ENCODE assay signal across 9 mouse cellular contexts in the genomic region with DNA sequence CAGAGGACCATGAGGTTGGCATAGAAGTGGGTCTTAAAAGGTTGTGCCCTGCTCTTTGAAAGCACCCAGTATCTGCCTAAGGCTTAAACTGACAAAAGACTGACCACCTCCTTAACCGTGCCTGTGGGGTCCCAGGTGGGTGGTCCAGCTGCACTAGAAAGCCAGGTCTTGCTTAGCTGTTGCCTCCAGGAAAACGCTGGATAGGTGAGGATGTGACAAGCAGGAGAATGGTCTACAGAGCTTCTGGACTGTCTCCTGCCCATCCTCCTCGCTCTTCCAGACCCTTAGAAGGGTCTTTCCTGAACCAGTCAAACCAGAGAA. TPM values are rescaled to one million over a fixed set of nuclear protein-coding genes. Genes with fewer than 3 reads are reported as not detected.
DNase-seq lines count a peak whose midpoint lies in the region; ATAC-seq and TF ChIP-seq lines count a peak whose summit lies in the region.
"Had no signal": no experiment of that assay in that cellular context is flagged by ENCODE, and none has a peak within 500 bp of the region (broad histone marks: within the 10 kb centered on the region; RNA-seq: fewer than 3 reads in every experiment).

No protein-coding gene starts in this region.

- 39% methylated on average over 3 of the region's 3 CpGs for WGBS in liver, embryonic 11.5 days
- 27% methylated on average over 3 of the region's 3 CpGs for WGBS in limb, embryonic 11.5 days
- 23% methylated on average over 3 of the region's 3 CpGs for WGBS in neural tube, embryonic 15.5 days

- H3K36me3 ChIP-seq in liver, embryonic 11.5 days (ENCODE audit: control insufficient read depth, insufficient read depth, low read length), result peaks cover 8% of the 10 kb centered on the region
- no peaks in the 10 kb centered on the region; the same call in 1 of the 2 replicates for H3K36me3 ChIP-seq in limb, embryonic 11.5 days (ENCODE audit: control insufficient read depth, insufficient read depth, low read length)
- peaks cover 2% of the 10 kb centered on the region for H3K36me3 ChIP-seq in neural tube, embryonic 15.5 days

- H3K4me3 ChIP-seq in liver, embryonic 11.5 days (ENCODE audit: low read depth, low read length), result peak overlapping the region; percentile 76
- H3K4me3 ChIP-seq in embryonic fibroblast, embryonic 13.5 days (ENCODE audit: insufficient read depth, low read length), result peak overlapping the region; percentile 59
- peak overlapping the region; percentile 62 for H3K4me3 ChIP-seq in limb, embryonic 11.5 days (ENCODE audit: low read depth, low read length)
- H3K4me3 ChIP-seq in neural tube, embryonic 15.5 days (replicated peaks), result peak overlapping the region; percentile 65

- no peaks in the 10 kb centered on the region; the same call in 1 of the 2 replicates for H3K27me3 ChIP-seq in liver, embryonic 11.5 days (replicated peaks; ENCODE audit: control insufficient read depth, insufficient read depth, low read length)
- H3K27me3 ChIP-seq in limb, embryonic 11.5 days (ENCODE audit: control insufficient read depth, insufficient read depth, low read length), result no peaks in the 10 kb centered on the region
- H3K27me3 ChIP-seq in neural tube, embryonic 15.5 days (replicated peaks), result no peaks in the 10 kb centered on the region

- no peak for TF ChIP-seq CTCF in embryonic fibroblast, embryonic 13.5 days (IDR thresholded peaks at IDR 0.05; ENCODE audit: borderline replicate concordance, insufficient read depth, low read length)

- H3K4me1 ChIP-seq in liver, embryonic 11.5 days (replicated peaks; ENCODE audit: control insufficient read depth, insufficient read depth, low read length), result peaks cover 41% of the 10 kb centered on the region
- H3K4me1 ChIP-seq in embryonic fibroblast, embryonic 13.5 days (ENCODE audit: control insufficient read depth, insufficient read depth, low read length), result peaks cover 5% of the 10 kb centered on the region; the same call in 1 of the 2 replicates
- H3K4me1 ChIP-seq in limb, embryonic 11.5 days (ENCODE audit: control insufficient read depth, insufficient read depth, low read length), result peaks cover 23% of the 10 kb centered on the region
- H3K4me1 ChIP-seq in neural tube, embryonic 15.5 days, result peaks cover 41% of the 10 kb centered on the region

- no peak for DNase-seq in liver, embryonic 11.5 days (ENCODE audit: low spot score)
- no peak for DNase-seq in liver
- peak; percentile 47 for DNase-seq in limb, embryonic 11.5 days (ENCODE audit: low spot score)
- no peak for DNase-seq in right cerebral cortex, postnatal 10 days (ENCODE audit: low spot score in 2 of 2)
- DNase-seq in cerebellum, postnatal 25 days, result no peak
- DNase-seq in adrenal gland, postnatal 4 days (ENCODE audit: low spot score in 2 of 2), result no peak
- DNase-seq: kidney, adult 9 months had no signal

- peak overlapping the region; percentile 82 for H3K4me2 ChIP-seq in liver, embryonic 11.5 days
- peak overlapping the region; percentile 86 for H3K4me2 ChIP-seq in limb, embryonic 11.5 days (ENCODE audit: low read depth, severe bottlenecking)
- peak overlapping the region; percentile 88 for H3K4me2 ChIP-seq in neural tube, embryonic 15.5 days

- peak overlapping the region; percentile 77 for H3K9ac ChIP-seq in liver, embryonic 11.5 days (ENCODE audit: low read depth, low read length)
- peak overlapping the region; percentile 73 for H3K9ac ChIP-seq in limb, embryonic 11.5 days (ENCODE audit: low read length)
- peak overlapping the region; percentile 71 for H3K9ac ChIP-seq in neural tube, embryonic 15.5 days (replicated peaks)

- no peaks in the 10 kb centered on the region for H3K9me3 ChIP-seq in liver, embryonic 11.5 days (ENCODE audit: control insufficient read depth, low read length)
- no peaks in the 10 kb centered on the region for H3K9me3 ChIP-seq in limb, embryonic 11.5 days (ENCODE audit: control insufficient read depth, low read length)
- no peaks in the 10 kb centered on the region for H3K9me3 ChIP-seq in neural tube, embryonic 15.5 days (replicated peaks)

- TF ChIP-seq POLR2A in embryonic fibroblast, embryonic 13.5 days (IDR thresholded peaks at IDR 0.05; ENCODE audit: low read depth, low read length), result no peak

- peak overlapping the region; percentile 71 for H3K27ac ChIP-seq in liver, embryonic 11.5 days (ENCODE audit: low read depth, low read length)
- H3K27ac ChIP-seq in embryonic fibroblast, embryonic 13.5 days (ENCODE audit: insufficient read depth, low read length), result no peak overlapping the region
- H3K27ac ChIP-seq in limb, embryonic 11.5 days (replicated peaks; ENCODE audit: low read depth, low read length), result no peak overlapping the region
- peak overlapping the region; percentile 78 for H3K27ac ChIP-seq in neural tube, embryonic 15.5 days (replicated peaks)

- ATAC-seq in liver, embryonic 11.5 days (replicated peaks; ENCODE audit: low FRiP score), result no peak
- no peak for ATAC-seq in limb, embryonic 11.5 days (ENCODE audit: insufficient number of reproducible peaks, low FRiP score, low TSS enrichment, low read depth)
- ATAC-seq in neural tube, embryonic 15.5 days (ENCODE audit: low FRiP score), result no peak

RNA-seq across cellular contexts. Expression of a gene that starts 0.5 kb away (rescaled TPM):
- 1.3 and 1.5 TPM in 2 replicates for polyA plus RNA-seq in liver, embryonic 11.5 days (2014; fragmentation: Nextera tagmentation; extraction: Ambion mirVana)
- 4.4 and 10.8 TPM in 2 replicates for polyA plus RNA-seq in embryonic fibroblast, embryonic 13.5 days (2011; ENCODE audit: insufficient read length, low read depth, missing spikeins)
- 3.7 and 5.2 TPM in 2 replicates for polyA plus RNA-seq in limb, embryonic 11.5 days (2014; fragmentation: Nextera tagmentation; extraction: Ambion mirVana)
- polyA plus RNA-seq in neural tube, embryonic 15.5 days (2015; fragmentation: Nextera tagmentation; extraction: Ambion mirVana), result 7.6 and 8.0 TPM in 2 replicates
- 1 to 10 TPM; 5.8 to 6.7 TPM for total RNA-seq in adrenal gland, postnatal 4 days (2021)

RNA-seq across cellular contexts. Expression of a gene that starts 0.8 kb away (rescaled TPM):
- 76.4 and 85.4 TPM in 2 replicates for polyA plus RNA-seq in liver, embryonic 11.5 days (2014; fragmentation: Nextera tagmentation; extraction: Ambion mirVana)
- 19.4 and 33.1 TPM in 2 replicates for polyA plus RNA-seq in embryonic fibroblast, embryonic 13.5 days (2011; ENCODE audit: insufficient read length, low read depth, missing spikeins)
- 48.7 and 49.6 TPM in 2 replicates for polyA plus RNA-seq in limb, embryonic 11.5 days (2014; fragmentation: Nextera tagmentation; extraction: Ambion mirVana)
- 21.0 and 31.3 TPM in 2 replicates for polyA plus RNA-seq in neural tube, embryonic 15.5 days (2015; fragmentation: Nextera tagmentation; extraction: Ambion mirVana)
- total RNA-seq in adrenal gland, postnatal 4 days (2021), result 10 to 100 TPM; 28.8 to 40.0 TPM

RNA-seq across cellular contexts. Expression of a gene that starts 7.7 kb away (rescaled TPM):
- polyA plus RNA-seq in liver, embryonic 11.5 days (2014; fragmentation: Nextera tagmentation; extraction: Ambion mirVana), result 3.8 and 4.9 TPM in 2 replicates
- polyA plus RNA-seq in embryonic fibroblast, embryonic 13.5 days (2011; ENCODE audit: insufficient read length, low read depth, missing spikeins), result 52.2 and 55.0 TPM in 2 replicates
- polyA plus RNA-seq in limb, embryonic 11.5 days (2014; fragmentation: Nextera tagmentation; extraction: Ambion mirVana), result 6.8 and 8.5 TPM in 2 replicates
- polyA plus RNA-seq in neural tube, embryonic 15.5 days (2015; fragmentation: Nextera tagmentation; extraction: Ambion mirVana), result 11.5 and 12.6 TPM in 2 replicates
- total RNA-seq in adrenal gland, postnatal 4 days (2021), result 10 to 100 TPM; 81.8 to 84.8 TPM

RNA-seq across cellular contexts. Expression of a gene that starts 19.3 kb away (rescaled TPM):
- polyA plus RNA-seq in liver, embryonic 11.5 days (2014; fragmentation: Nextera tagmentation; extraction: Ambion mirVana), result 18.1 and 19.2 TPM in 2 replicates
- polyA plus RNA-seq in embryonic fibroblast, embryonic 13.5 days (2011; ENCODE audit: insufficient read length, low read depth, missing spikeins), result 13.0 and 13.8 TPM in 2 replicates
- 25.3 and 27.3 TPM in 2 replicates for polyA plus RNA-seq in limb, embryonic 11.5 days (2014; fragmentation: Nextera tagmentation; extraction: Ambion mirVana)
- polyA plus RNA-seq in neural tube, embryonic 15.5 days (2015; fragmentation: Nextera tagmentation; extraction: Ambion mirVana), result 33.6 and 35.2 TPM in 2 replicates
- 10 to 100 TPM; 23.9 to 24.8 TPM for total RNA-seq in adrenal gland, postnatal 4 days (2021)

RNA-seq across cellular contexts. Expression of a gene that starts 27.7 kb away (rescaled TPM):
- polyA plus RNA-seq in liver, embryonic 11.5 days (2014; fragmentation: Nextera tagmentation; extraction: Ambion mirVana), result 130 TPM in 2 replicates
- polyA plus RNA-seq in embryonic fibroblast, embryonic 13.5 days (2011; ENCODE audit: insufficient read length, low read depth, missing spikeins), result 29.0 and 34.0 TPM in 2 replicates
- polyA plus RNA-seq in limb, embryonic 11.5 days (2014; fragmentation: Nextera tagmentation; extraction: Ambion mirVana), result 78.0 and 78.9 TPM in 2 replicates
- polyA plus RNA-seq in neural tube, embryonic 15.5 days (2015; fragmentation: Nextera tagmentation; extraction: Ambion mirVana), result 79.1 and 83.2 TPM in 2 replicates
- total RNA-seq in adrenal gland, postnatal 4 days (2021), result 10 to 100 TPM; 42.1 to 47.4 TPM

Comparison
In these comparisons a context has a peak if more than half of its experiments do, and no peak if none do; other contexts are left out.
1. H3K27ac ChIP-seq: peak in liver, embryonic 11.5 days (single experiment) and neural tube, embryonic 15.5 days (single experiment); none in embryonic fibroblast, embryonic 13.5 days (single experiment) and limb, embryonic 11.5 days (single experiment).
2. Peak in every context shown above with its lines, with median percentiles within 50 percentile points of each other: H3K4me2 ChIP-seq, H3K4me3 ChIP-seq and H3K9ac ChIP-seq.